Mouse (Mus musculus): ENCODE data around the gene Recql5.
A peak's percentile ranks its signal among the peaks of the same experiment; 100 is the strongest.
"Not testable (repeated sequence)": the region's sequence is repeated elsewhere in the genome, so short reads cannot be mapped to it uniquely, and the experiment has no call there.

Gene Recql5

GRCm38 (mm10) chr11:115857146-115857545 is 76.1 kb downstream of the Recql5 start:
- DNase-seq = not testable (repeated sequence)

GRCm38 (mm10) chr11:115854674-115855073 is 78.6 kb downstream of the Recql5 start:
- DNase-seq = no peak

GRCm38 (mm10) chr11:115845819-115846218 is 87.5 kb downstream of the Recql5 start:
- DNase-seq = no peak

GRCm38 (mm10) chr11:115844240-115844639 is 89.0 kb downstream of the Recql5 start:
- DNase-seq = peak; percentile 61 to 88

GRCm38 (mm10) chr11:115843891-115844239 is 89.4 kb downstream of the Recql5 start:
- peak; percentile 89 to 97 for DNase-seq

GRCm38 (mm10) chr11:115843141-115843890 is 90.0 kb downstream of the Recql5 start:
- peak in 1 of 2 experiments; percentile 58 for DNase-seq
